Mouse (Mus musculus) liver, postnatal 0 days (tissue): ENCODE measurements around the gene Hormad2. TPM values are rescaled to one million over a fixed set of nuclear protein-coding genes. Genes with fewer than 3 reads are reported as not detected.

ENCODE experiments used
- ATAC-seq: fragments of 200-750 bp; cut with Nextera tagmentation; 2 replicates; pipeline ENCODE4 v1.8.0; 2017; ENCODE audit warnings: mild to moderate bottlenecking, moderate library complexity
- DNase-seq: peaks from one replicate; pipeline ENCODE4 v3.0.0-alpha.2; 2016
- H3K27ac ChIP-seq: fragments of 300-500 bp; sonication (generic); 2 replicates; pipeline ENCODE4 v1.5.1; 2014; ENCODE audit warnings: antibody characterized with exemption, moderate library complexity, mild to moderate bottlenecking, low read depth
- H3K27me3 ChIP-seq: fragments of 300-500 bp; sonication (generic); 2 replicates; pipeline ENCODE4 v1.6.1; 2014; ENCODE audit warnings: low read length, control low read depth, mixed read lengths; ENCODE audit not compliant: insufficient read depth
- H3K36me3 ChIP-seq: fragments of 300-500 bp; sonication (generic); replicated peaks from 2 replicates; pipeline ENCODE4 v1.6.1; 2014; ENCODE audit warnings: mild to moderate bottlenecking, control low read depth, low read length, moderate library complexity, mixed read lengths; ENCODE audit not compliant: insufficient read depth
- H3K4me1 ChIP-seq: fragments of 300-500 bp; sonication (generic); 2 replicates; pipeline ENCODE4 v1.6.1; 2014; ENCODE audit warnings: antibody characterized with exemption, mild to moderate bottlenecking, control low read depth; ENCODE audit not compliant: insufficient read depth
- H3K4me2 ChIP-seq: fragments of 300-500 bp; sonication (generic); 2 replicates; pipeline ENCODE4 v1.6.1; 2014; ENCODE audit warnings: low read depth, mild to moderate bottlenecking, low read length, moderate library complexity, mixed read lengths
- H3K4me3 ChIP-seq: fragments of 300-500 bp; sonication (generic); 2 replicates; pipeline ENCODE4 v1.5.1; 2014; ENCODE audit warnings: low read depth, low read length
- H3K9ac ChIP-seq: fragments of 300-500 bp; sonication (generic); replicated peaks from 2 replicates; pipeline ENCODE4 v1.6.1; 2014; ENCODE audit warnings: mild to moderate bottlenecking, moderate library complexity
- H3K9me3 ChIP-seq: fragments of 300-500 bp; sonication (generic); 2 replicates; pipeline ENCODE4 v1.6.1; 2016; ENCODE audit warnings: mild to moderate bottlenecking, control low read depth, low read length, mixed read lengths
- CTCF ChIP-seq: sonication (generic); IDR thresholded peaks from 2 replicates; pipeline ENCODE4 v1.5.1; 2016; ENCODE audit warnings: antibody characterized with exemption, low read depth
- EP300 ChIP-seq: IDR thresholded peaks from 2 replicates; pipeline ENCODE4 v1.6.1; 2016; ENCODE audit warnings: antibody characterized with exemption, low read depth, mild to moderate bottlenecking
- WGBS: fragments of 180-500 bp; shearing (Covaris S2); extraction: QIAGEN DNeasy Blood & Tissue Kit; methylation state at CpG from one replicate; pipeline ENCODE4 v1.1.7; 2014; ENCODE audit not compliant: insufficient replicate concordance; 5-methylcytosine and 5-hydroxymethylcytosine counted together
- polyA plus RNA-seq: library from polyadenylated mRNA; unstranded; fragments of >200 nt; fragmentation: Nextera tagmentation; extraction: Ambion mirVana; gene quantifications from 2 replicates; pipeline ENCODE4 v1.2.1, GENCODE M21; 2015

The Hormad2 gene
- polyA plus RNA-seq, 1 experiment from 2014 or later: 0.29 TPM

DNA sequence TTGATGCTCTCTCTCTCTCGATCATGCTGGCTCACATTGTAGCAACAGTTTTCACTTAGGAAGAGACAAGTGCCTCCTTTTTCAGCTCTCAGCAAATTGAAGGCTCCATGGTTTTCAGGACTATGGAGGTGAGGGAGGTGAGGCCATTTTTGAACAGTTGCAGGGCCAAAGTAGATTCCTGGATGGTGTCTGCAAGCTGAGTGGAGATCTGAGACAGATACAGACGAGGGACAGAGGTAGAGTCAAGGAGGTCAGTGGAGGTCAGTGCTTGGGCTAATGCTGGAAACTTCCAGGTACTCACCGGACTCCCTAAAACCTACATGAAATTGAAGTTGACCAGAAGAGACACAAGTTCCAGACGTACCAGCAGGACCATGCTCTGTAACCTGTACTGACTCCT is 128.7 kb downstream of the Hormad2 start:
- Histone ChIP-seq H3K9me3 (no peaks in the 10 kb centered on the region), H3K27ac (no peak overlapping the region), H3K4me1 (no peaks in the 10 kb centered on the region), H3K27me3 (no peaks in the 10 kb centered on the region), H3K36me3 (no peaks in the 10 kb centered on the region), H3K4me2 (no peak overlapping the region), H3K4me3 (no peak overlapping the region), H3K9ac (no peak overlapping the region)
- 79% methylated on average over 4 of the region's 4 CpGs for WGBS
- no peak for TF ChIP-seq CTCF
- no peak for TF ChIP-seq EP300
- DNase-seq: no peak
- ATAC-seq: no peak

DNA sequence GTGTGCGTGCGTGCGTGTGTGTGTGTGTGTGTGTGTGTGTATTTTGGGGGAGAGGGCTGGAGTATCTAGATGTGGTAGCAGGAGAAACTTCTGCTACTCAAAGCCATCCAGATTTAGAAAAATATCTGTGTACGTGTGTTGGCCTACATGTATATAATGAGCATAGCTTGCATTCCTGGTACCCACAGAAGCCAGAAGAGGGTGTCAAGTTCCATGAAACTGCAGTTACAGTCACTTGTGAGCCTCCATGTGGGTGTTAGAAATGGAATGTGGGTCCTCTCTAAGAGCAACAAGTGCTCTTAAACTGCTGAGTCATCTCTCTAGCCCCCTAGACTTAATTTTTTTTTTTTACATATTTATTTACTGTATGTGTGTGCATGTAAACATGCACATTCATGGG is 130.6 kb downstream of the Hormad2 start:
- H3K9ac ChIP-seq: no peak overlapping the region
- DNase-seq: no peak

DNA sequence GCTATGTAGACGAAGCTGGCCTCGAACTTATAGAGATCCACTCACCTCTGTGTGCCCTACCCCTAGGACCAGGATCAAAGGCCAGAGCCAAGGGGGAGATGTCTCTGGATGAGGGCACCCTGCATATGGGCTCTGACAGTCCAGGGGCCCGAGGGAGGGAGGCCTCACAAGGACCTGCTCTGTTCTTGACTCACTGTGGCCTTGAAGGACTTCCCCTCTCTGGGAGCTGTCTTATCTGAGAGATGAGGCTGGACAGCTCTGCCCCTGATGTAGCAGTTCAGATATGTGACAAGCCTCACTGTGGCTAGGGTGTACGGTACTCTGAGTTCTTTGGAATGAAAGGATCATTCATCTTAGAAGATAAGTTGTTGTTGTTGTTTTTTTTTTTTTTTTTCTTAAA is 131.3 kb downstream of the Hormad2 start:
- Histone ChIP-seq H3K4me3 (no peak overlapping the region), H3K36me3 (no peaks in the 10 kb centered on the region), H3K4me1 (no peaks in the 10 kb centered on the region), H3K9ac (no peak overlapping the region), H3K27me3 (no peaks in the 10 kb centered on the region), H3K27ac (no peak overlapping the region), H3K9me3 (no peaks in the 10 kb centered on the region), H3K4me2 (no peak overlapping the region)
- WGBS: 65% methylated on average over 4 of the region's 4 CpGs
- DNase-seq (no peak), ATAC-seq (no peak)
- TF ChIP-seq EP300 (no peak), CTCF (no peak)

More for the DNA sequence above, 130.6 kb downstream of the Hormad2 start:
- H3K36me3 ChIP-seq: no peaks in the 10 kb centered on the region
- ATAC-seq: no peak
- no peak overlapping the region for H3K4me3 ChIP-seq
- H3K27ac ChIP-seq: no peak overlapping the region
- H3K4me2 ChIP-seq: no peak overlapping the region
- no peaks in the 10 kb centered on the region for H3K27me3 ChIP-seq
- H3K9me3 ChIP-seq: no peaks in the 10 kb centered on the region
- 84% methylated on average over 4 of the region's 4 CpGs for WGBS
- no peak for TF ChIP-seq CTCF
- TF ChIP-seq EP300: no peak
- H3K4me1 ChIP-seq: no peaks in the 10 kb centered on the region

DNA sequence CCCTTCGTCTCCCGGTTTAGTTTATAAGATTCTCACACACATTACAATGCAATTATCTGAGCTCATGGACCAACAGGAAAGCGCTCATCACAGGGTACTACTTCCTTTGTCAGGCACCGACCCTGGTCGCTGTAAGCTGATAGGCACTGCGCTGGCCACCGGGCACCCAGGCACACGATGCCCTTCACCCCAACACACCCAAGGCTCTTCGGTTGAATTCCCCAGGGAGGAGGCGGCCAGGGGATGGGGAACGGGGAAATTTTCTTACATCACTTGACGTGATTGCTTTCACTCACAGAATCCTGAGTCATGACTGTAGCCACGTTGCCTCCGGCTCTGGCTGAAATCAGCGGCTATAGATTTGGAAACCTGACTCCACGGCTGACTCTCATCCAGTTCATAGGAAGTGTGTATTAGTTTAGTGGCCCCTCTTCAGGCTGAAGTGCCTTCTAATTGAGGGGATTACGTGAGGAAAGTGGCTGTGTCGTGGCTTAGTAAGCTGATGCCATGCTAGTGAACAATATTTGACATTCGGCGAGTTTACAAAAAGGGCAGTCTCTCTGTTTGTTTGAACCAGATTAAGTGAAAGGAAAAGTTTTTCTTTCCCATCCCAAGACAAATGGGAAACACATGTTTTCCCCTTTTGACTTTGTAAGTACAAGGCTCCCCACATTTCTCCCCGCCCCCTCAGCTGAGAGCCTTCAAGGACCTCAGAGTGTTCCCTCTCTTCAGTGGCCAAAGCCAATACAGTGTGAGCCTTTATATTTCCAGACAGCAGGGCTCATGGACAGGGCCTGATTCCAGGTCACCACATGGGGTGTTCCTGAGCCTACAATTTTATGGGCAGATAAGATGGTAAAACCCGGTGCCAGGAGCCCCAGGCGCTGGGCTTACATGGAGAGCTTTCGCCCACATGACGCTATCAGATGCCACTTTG is 132.1 kb downstream of the Hormad2 start:
- TF ChIP-seq EP300 (no peak), CTCF (no peak)
- DNase-seq (no peak), ATAC-seq (no peak)
- Histone ChIP-seq H3K9me3 (no peaks in the 10 kb centered on the region), H3K4me1 (no peaks in the 10 kb centered on the region), H3K4me2 (no peak overlapping the region), H3K9ac (no peak overlapping the region), H3K27me3 (no peaks in the 10 kb centered on the region), H3K27ac (no peak overlapping the region), H3K36me3 (no peaks in the 10 kb centered on the region), H3K4me3 (no peak overlapping the region)
- WGBS: 45% methylated on average over 25 of the region's 25 CpGs

- Histone ChIP-seq H3K36me3 (no peaks in the 10 kb centered on the region), H3K9ac (no peak overlapping the region), H3K4me1 (no peaks in the 10 kb centered on the region), H3K27me3 (no peaks in the 10 kb centered on the region), H3K4me3 (no peak overlapping the region), H3K9me3 (no peaks in the 10 kb centered on the region), H3K4me2 (no peak overlapping the region), H3K27ac (no peak overlapping the region)
- TF ChIP-seq EP300 (no peak), CTCF (no peak)
- 58% methylated on average over 6 of the region's 6 CpGs for WGBS
- ATAC-seq (no peak), DNase-seq (no peak)
Observed at GRCm38 (mm10) chr11:4308060-4308513, 132.8 kb downstream of the Hormad2 start.

- 61% methylated on average over 2 of the region's 2 CpGs for WGBS
- ATAC-seq (no peak), DNase-seq (no peak)
- H3K9ac ChIP-seq: no peak overlapping the region
- H3K4me2 ChIP-seq: no peak overlapping the region
- H3K4me1 ChIP-seq: no peaks in the 10 kb centered on the region
- no peak for TF ChIP-seq EP300
- TF ChIP-seq CTCF: no peak
- H3K4me3 ChIP-seq: no peak overlapping the region
- H3K27ac ChIP-seq: no peak overlapping the region
- no peaks in the 10 kb centered on the region for H3K36me3 ChIP-seq
- H3K27me3 ChIP-seq: no peaks in the 10 kb centered on the region
- H3K9me3 ChIP-seq: no peaks in the 10 kb centered on the region
Observed at GRCm38 (mm10) chr11:4306086-4306485, 134.8 kb downstream of the Hormad2 start.
